Comparison of ENCODE assay signal across 21 mouse cellular contexts in the genomic region with DNA sequence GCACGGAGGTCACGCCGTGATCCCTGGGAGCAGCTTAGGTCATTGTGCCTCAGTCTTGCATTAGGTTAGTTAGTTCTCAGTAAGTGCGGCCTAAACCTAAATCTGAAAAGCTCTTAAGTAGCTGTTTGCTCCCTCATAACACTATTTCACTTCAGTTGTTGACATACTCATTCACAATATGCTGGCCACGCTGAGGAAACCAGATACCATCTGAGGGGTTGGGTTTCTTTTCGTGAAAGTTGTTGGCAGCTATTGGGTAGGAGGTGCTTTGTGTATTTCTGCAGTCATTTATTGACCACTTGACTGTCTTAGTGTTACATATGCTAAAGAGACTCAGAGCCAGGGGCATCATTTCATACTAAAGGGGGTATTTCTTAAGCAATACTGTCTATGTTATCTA. TPM values are rescaled to one million over a fixed set of nuclear protein-coding genes. Genes with fewer than 3 reads are reported as not detected.
DNase-seq lines count a peak whose midpoint lies in the region; ATAC-seq and TF ChIP-seq lines count a peak whose summit lies in the region.
"Had no signal": no experiment of that assay in that cellular context is flagged by ENCODE, and none has a peak within 500 bp of the region (broad histone marks: within the 10 kb centered on the region; RNA-seq: fewer than 3 reads in every experiment).

No protein-coding gene starts in this region.

- peaks cover 3% of the 10 kb centered on the region; the same call in 1 of the 2 replicates for H3K4me1 ChIP-seq in embryonic facial prominence, embryonic 14.5 days (ENCODE audit: control insufficient read depth, insufficient read depth, low read length)
- H3K4me1 ChIP-seq in embryonic facial prominence, embryonic 10.5 days: peaks cover 4% of the 10 kb centered on the region
- H3K4me1 ChIP-seq in lung, postnatal 0 days (ENCODE audit: insufficient read depth, low read depth, low read length): peaks cover 9% of the 10 kb centered on the region; the same call in 1 of the 2 replicates
- peaks cover 32% of the 10 kb centered on the region for H3K4me1 ChIP-seq in lung, adult 2 months (ENCODE audit: control insufficient read depth, insufficient read depth, low read length)
- peaks cover 16% of the 10 kb centered on the region for H3K4me1 ChIP-seq in kidney, embryonic 15.5 days

- no peaks in the 10 kb centered on the region for H3K27me3 ChIP-seq in embryonic facial prominence, embryonic 14.5 days (replicated peaks; ENCODE audit: control insufficient read depth, insufficient read depth, low read length)
- no peaks in the 10 kb centered on the region for H3K27me3 ChIP-seq in embryonic facial prominence, embryonic 10.5 days (replicated peaks; ENCODE audit: low read depth, poor library complexity, severe bottlenecking)
- H3K27me3 ChIP-seq in lung, postnatal 0 days (replicated peaks; ENCODE audit: insufficient read depth, low read length): no peaks in the 10 kb centered on the region
- H3K27me3 ChIP-seq in kidney, embryonic 15.5 days: no peaks in the 10 kb centered on the region
- H3K27me3 ChIP-seq: embryonic facial prominence, embryonic 15.5 days; heart, embryonic 15.5 days; hindbrain, embryonic 15.5 days; limb, embryonic 13.5 days; liver, embryonic 15.5 days had no signal

- TF ChIP-seq CTCF in lung, postnatal 0 days (IDR thresholded peaks at IDR 0.05): no peak
- TF ChIP-seq CTCF in lung, adult 2 months (IDR thresholded peaks at IDR 0.05; ENCODE audit: insufficient read depth, low read length): no peak

- H3K27ac ChIP-seq in embryonic facial prominence, embryonic 14.5 days (replicated peaks; ENCODE audit: low read depth, low read length): no peak overlapping the region
- no peak overlapping the region for H3K27ac ChIP-seq in embryonic facial prominence, embryonic 10.5 days (replicated peaks)
- H3K27ac ChIP-seq in lung, postnatal 0 days (ENCODE audit: low read length): no peak overlapping the region
- no peak overlapping the region for H3K27ac ChIP-seq in kidney, embryonic 15.5 days
- H3K27ac ChIP-seq: embryonic facial prominence, embryonic 15.5 days; heart, adult 2 months; heart, embryonic 15.5 days; hindbrain, embryonic 15.5 days; kidney, postnatal 0 days; limb, embryonic 13.5 days; liver, embryonic 15.5 days had no signal

- no peak overlapping the region for H3K4me2 ChIP-seq in embryonic facial prominence, embryonic 14.5 days (ENCODE audit: low read depth, low read length)
- no peak overlapping the region for H3K4me2 ChIP-seq in lung, postnatal 0 days (replicated peaks; ENCODE audit: low read depth, low read length)
- H3K4me2 ChIP-seq in kidney, embryonic 15.5 days: no peak overlapping the region
- H3K4me2 ChIP-seq: embryonic facial prominence, embryonic 15.5 days; heart, embryonic 15.5 days; hindbrain, embryonic 15.5 days; limb, embryonic 13.5 days; liver, embryonic 15.5 days had no signal

- DNase-seq in embryonic facial prominence, embryonic 14.5 days (ENCODE audit: low spot score): peak; percentile 26
- no peak for DNase-seq in embryonic facial prominence, embryonic 10.5 days (ENCODE audit: low spot score)
- DNase-seq in lung, postnatal 0 days (ENCODE audit: low spot score): peak; percentile 75
- DNase-seq in lung, adult 2 months: no peak
- no peak for DNase-seq in kidney, adult 8-10 months
- no peak for DNase-seq in right cerebral cortex, postnatal 14 days
- DNase-seq: adrenal gland, postnatal 10 days; cerebellum, adult 9-11 months; gastrocnemius, postnatal 10 days; heart, postnatal 4 days; thymus, postnatal 14 days had no signal

- 0 out of 2 replicates have a peak, but pooled peaks have one; percentile 26 for ATAC-seq in embryonic facial prominence, embryonic 14.5 days (ENCODE audit: low read depth)
- ATAC-seq in lung, postnatal 0 days: peak; percentile 20
- ATAC-seq in inflammation-experienced regulatory T-cells, adult 6 months: peak; percentile 22
- ATAC-seq in kidney, embryonic 15.5 days (replicated peaks; ENCODE audit: low FRiP score): no peak
- ATAC-seq: intestine, postnatal 0 days had no signal

- H3K9me3 ChIP-seq in embryonic facial prominence, embryonic 14.5 days (ENCODE audit: control insufficient read depth, low read length): no peaks in the 10 kb centered on the region
- H3K9me3 ChIP-seq in embryonic facial prominence, embryonic 10.5 days: no peaks in the 10 kb centered on the region
- H3K9me3 ChIP-seq in lung, postnatal 0 days (ENCODE audit: low read length): no peaks in the 10 kb centered on the region
- no peaks in the 10 kb centered on the region for H3K9me3 ChIP-seq in kidney, embryonic 15.5 days (replicated peaks)
- H3K9me3 ChIP-seq: embryonic facial prominence, embryonic 15.5 days; heart, embryonic 15.5 days; hindbrain, embryonic 15.5 days; limb, embryonic 13.5 days; liver, embryonic 15.5 days had no signal

- TF ChIP-seq POLR2A in lung, adult 2 months (IDR thresholded peaks at IDR 0.05; ENCODE audit: borderline replicate concordance, extremely low read depth, low read depth, low read length): no peak

- H3K9ac ChIP-seq in embryonic facial prominence, embryonic 14.5 days (ENCODE audit: low read depth, low read length): no peak overlapping the region
- H3K9ac ChIP-seq in lung, postnatal 0 days (replicated peaks; ENCODE audit: low read depth): no peak overlapping the region
- no peak overlapping the region for H3K9ac ChIP-seq in kidney, embryonic 15.5 days
- H3K9ac ChIP-seq: embryonic facial prominence, embryonic 15.5 days; heart, embryonic 15.5 days; hindbrain, embryonic 15.5 days; limb, embryonic 13.5 days; liver, embryonic 15.5 days had no signal

- H3K36me3 ChIP-seq in embryonic facial prominence, embryonic 14.5 days (ENCODE audit: control insufficient read depth, insufficient read depth, low read length): no peaks in the 10 kb centered on the region
- H3K36me3 ChIP-seq in embryonic facial prominence, embryonic 10.5 days (replicated peaks): peaks cover 35% of the 10 kb centered on the region
- H3K36me3 ChIP-seq in lung, postnatal 0 days (ENCODE audit: insufficient read depth, low read length): no peaks in the 10 kb centered on the region
- H3K36me3 ChIP-seq in kidney, embryonic 15.5 days: no peaks in the 10 kb centered on the region
- H3K36me3 ChIP-seq: embryonic facial prominence, embryonic 15.5 days; heart, embryonic 15.5 days; hindbrain, embryonic 15.5 days; liver, embryonic 15.5 days had no signal

- WGBS in embryonic facial prominence, embryonic 14.5 days: 74% methylated on average over 6 of the region's 6 CpGs
- 75% methylated on average over 6 of the region's 6 CpGs for WGBS in embryonic facial prominence, embryonic 10.5 days
- WGBS in lung, postnatal 0 days: 47% methylated on average over 6 of the region's 6 CpGs
- 38% methylated on average over 6 of the region's 6 CpGs for WGBS in lung, adult 2 months
- 61% methylated on average over 6 of the region's 6 CpGs for WGBS in kidney, embryonic 15.5 days

- H3K4me3 ChIP-seq in embryonic facial prominence, embryonic 14.5 days (ENCODE audit: low read depth, low read length): no peak overlapping the region
- no peak overlapping the region for H3K4me3 ChIP-seq in embryonic facial prominence, embryonic 10.5 days
- no peak overlapping the region for H3K4me3 ChIP-seq in lung, postnatal 0 days (ENCODE audit: low read depth, low read length)
- no peak overlapping the region for H3K4me3 ChIP-seq in lung, adult 2 months (replicated peaks; ENCODE audit: extremely low read depth, low read depth, low read length)
- H3K4me3 ChIP-seq in kidney, embryonic 15.5 days (replicated peaks): no peak overlapping the region
- H3K4me3 ChIP-seq: embryonic facial prominence, embryonic 15.5 days; heart, adult 2 months; heart, embryonic 15.5 days; hindbrain, embryonic 15.5 days; limb, embryonic 13.5 days; liver, embryonic 15.5 days had no signal

- no peak for TF ChIP-seq EP300 in lung, postnatal 0 days (IDR thresholded peaks at IDR 0.05)

RNA-seq across cellular contexts. Expression of gene Skil, which starts 10.1 kb away (rescaled TPM):
- 20.8 and 21.1 TPM in 2 replicates for polyA plus RNA-seq in embryonic facial prominence, embryonic 14.5 days (2014; fragmentation: Nextera tagmentation; extraction: Ambion mirVana)
- 32.5 and 33.6 TPM in 2 replicates for polyA plus RNA-seq in embryonic facial prominence, embryonic 10.5 days (2016; fragmentation: Nextera tagmentation; extraction: Ambion mirVana)
- polyA plus RNA-seq in lung, postnatal 0 days (2015; fragmentation: Nextera tagmentation; extraction: Ambion mirVana): 24.8 and 29.6 TPM in 2 replicates
- 6.9 and 11.1 TPM in 2 replicates for polyA plus RNA-seq in lung, adult 2 months (2012; rRNA removed)
- polyA plus RNA-seq in inflammation-experienced regulatory T-cells, adult 6 months (2017; shearing (Covaris generic)): 10 to 100 TPM; 29.8 to 63.7 (median 62.7) TPM
- polyA plus RNA-seq in kidney, embryonic 15.5 days (2015; fragmentation: Nextera tagmentation; extraction: Ambion mirVana): 19.9 and 24.0 TPM in 2 replicates

RNA-seq across cellular contexts. Expression of gene Cldn11, which starts 44.8 kb away (rescaled TPM):
- polyA plus RNA-seq in embryonic facial prominence, embryonic 14.5 days (2014; fragmentation: Nextera tagmentation; extraction: Ambion mirVana): 59.9 and 65.7 TPM in 2 replicates
- polyA plus RNA-seq in embryonic facial prominence, embryonic 10.5 days (2016; fragmentation: Nextera tagmentation; extraction: Ambion mirVana): 11.2 and 19.4 TPM in 2 replicates
- polyA plus RNA-seq in lung, postnatal 0 days (2015; fragmentation: Nextera tagmentation; extraction: Ambion mirVana): 1.3 and 2.2 TPM in 2 replicates
- polyA plus RNA-seq in lung, adult 2 months (2012; rRNA removed): 0.80 and 1.3 TPM in 2 replicates
- polyA plus RNA-seq in inflammation-experienced regulatory T-cells, adult 6 months (2017; shearing (Covaris generic)): not detected
- 83.0 and 94.8 TPM in 2 replicates for polyA plus RNA-seq in kidney, embryonic 15.5 days (2015; fragmentation: Nextera tagmentation; extraction: Ambion mirVana)

Comparison
In these comparisons a context has a peak if more than half of its experiments do, and no peak if none do; other contexts are left out.
1. DNase-seq: peak in embryonic facial prominence, embryonic 14.5 days (single experiment) and lung, postnatal 0 days (single experiment); none in embryonic facial prominence, embryonic 10.5 days (single experiment), lung, adult 2 months (single experiment), kidney, adult 8-10 months (0 of 2) and right cerebral cortex, postnatal 14 days (single experiment).